Mouse (Mus musculus): ENCODE measurements around the gene Fsd1. TPM values are rescaled to one million over a fixed set of nuclear protein-coding genes. Genes with fewer than 3 reads are reported as not detected.

Gene Fsd1
- polyA plus RNA-seq, 1 experiment, result 88.0 TPM

- H3K27me3 ChIP-seq (ENCODE audit: control insufficient read depth, insufficient read depth, low read length), result no peaks in the 10 kb centered on the region
- no peak for TF ChIP-seq CTCF (IDR thresholded peaks at IDR 0.05; ENCODE audit: borderline replicate concordance, insufficient read depth, low read depth, low read length)
- TF ChIP-seq POLR2A (IDR thresholded peaks at IDR 0.05; ENCODE audit: borderline replicate concordance, insufficient read depth, low read length), result no peak
- H3K4me1 ChIP-seq (ENCODE audit: control insufficient read depth, insufficient read depth, low read length), result peaks cover 4% of the 10 kb centered on the region; the same call in 1 of the 2 replicates
- H3K27ac ChIP-seq (ENCODE audit: insufficient read depth, low read length), result no peak overlapping the region
- DNase-seq, result no peak
- H3K4me3 ChIP-seq (replicated peaks; ENCODE audit: insufficient read depth, low read depth, low read length), result no peak overlapping the region
Observed at GRCm38 (mm10) chr17:55952041-55952440, 34.3 kb upstream of the Fsd1 start.

GRCm38 (mm10) chr17:55952447-55953027 is 33.8 kb upstream of the Fsd1 start, which contains the start of gene Ebi3:
Gene Ebi3, plus strand, starts transcription at chr17:55952640.
- H3K4me1 ChIP-seq (ENCODE audit: control insufficient read depth, insufficient read depth, low read length), result peaks cover 8% of the 10 kb centered on the region; the same call in 1 of the 2 replicates

DNA sequence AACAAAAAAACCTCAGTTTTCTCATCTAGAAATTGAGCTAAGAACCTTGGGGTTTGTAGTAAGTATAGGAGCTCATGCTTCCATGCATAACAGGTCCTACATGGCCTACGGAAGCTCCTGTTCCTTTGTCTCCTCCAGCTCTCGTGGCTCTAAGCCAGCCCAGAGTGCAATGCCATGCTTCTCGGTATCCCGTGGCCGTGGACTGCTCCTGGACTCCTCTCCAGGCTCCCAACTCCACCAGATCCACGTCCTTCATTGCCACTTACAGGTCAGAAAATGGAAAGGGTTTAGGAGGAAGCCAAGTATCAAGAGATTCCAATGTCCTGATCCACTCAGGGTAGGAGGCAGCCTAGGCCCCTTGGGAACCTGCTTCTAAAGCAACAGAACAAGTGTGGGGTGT is 32.6 kb upstream of the Fsd1 start:
- Histone ChIP-seq H3K27me3 (ENCODE audit: control insufficient read depth, insufficient read depth, low read length) (no peaks in the 10 kb centered on the region), H3K27ac (ENCODE audit: insufficient read depth, low read length) (no peak overlapping the region), H3K4me3 (replicated peaks; ENCODE audit: insufficient read depth, low read depth, low read length) (no peak overlapping the region), H3K4me1 (ENCODE audit: control insufficient read depth, insufficient read depth, low read length) (peaks cover 9% of the 10 kb centered on the region; the same call in 1 of the 2 replicates)
- DNase-seq, result no peak
- 59% methylated on average over 6 of the region's 6 CpGs for WGBS
- TF ChIP-seq POLR2A (IDR thresholded peaks at IDR 0.05; ENCODE audit: borderline replicate concordance, insufficient read depth, low read length), result no peak
- TF ChIP-seq CTCF (IDR thresholded peaks at IDR 0.05; ENCODE audit: borderline replicate concordance, insufficient read depth, low read depth, low read length), result no peak

More at GRCm38 (mm10) chr17:55952447-55953027, 33.8 kb upstream of the Fsd1 start, which contains the start of gene Ebi3:
- 70% methylated on average over 6 of the region's 6 CpGs for WGBS
- H3K27ac ChIP-seq (ENCODE audit: insufficient read depth, low read length), result no peak within 1 kb of the TSS
- no peak for TF ChIP-seq POLR2A (IDR thresholded peaks at IDR 0.05; ENCODE audit: borderline replicate concordance, insufficient read depth, low read length)
- no peak for TF ChIP-seq CTCF (IDR thresholded peaks at IDR 0.05; ENCODE audit: borderline replicate concordance, insufficient read depth, low read depth, low read length)
- DNase-seq, result no peak
- no peaks in the 10 kb centered on the region for H3K27me3 ChIP-seq (ENCODE audit: control insufficient read depth, insufficient read depth, low read length)
- no peak within 1 kb of the TSS for H3K4me3 ChIP-seq (replicated peaks; ENCODE audit: insufficient read depth, low read depth, low read length)

- 42% methylated on average over 16 of the region's 16 CpGs for WGBS
- Histone ChIP-seq H3K4me3 (replicated peaks; ENCODE audit: insufficient read depth, low read depth, low read length) (no peak overlapping the region), H3K27me3 (ENCODE audit: control insufficient read depth, insufficient read depth, low read length) (no peaks in the 10 kb centered on the region), H3K27ac (ENCODE audit: insufficient read depth, low read length) (no peak overlapping the region), H3K4me1 (ENCODE audit: control insufficient read depth, insufficient read depth, low read length) (peaks cover 9% of the 10 kb centered on the region; the same call in 1 of the 2 replicates)
- no peak for TF ChIP-seq POLR2A (IDR thresholded peaks at IDR 0.05; ENCODE audit: borderline replicate concordance, insufficient read depth, low read length)
- TF ChIP-seq CTCF (IDR thresholded peaks at IDR 0.05; ENCODE audit: borderline replicate concordance, insufficient read depth, low read depth, low read length), result no peak
- DNase-seq, result peak in 1 of 2 experiments; percentile 4
Observed at GRCm38 (mm10) chr17:55954229-55954628, 32.1 kb upstream of the Fsd1 start.

DNA sequence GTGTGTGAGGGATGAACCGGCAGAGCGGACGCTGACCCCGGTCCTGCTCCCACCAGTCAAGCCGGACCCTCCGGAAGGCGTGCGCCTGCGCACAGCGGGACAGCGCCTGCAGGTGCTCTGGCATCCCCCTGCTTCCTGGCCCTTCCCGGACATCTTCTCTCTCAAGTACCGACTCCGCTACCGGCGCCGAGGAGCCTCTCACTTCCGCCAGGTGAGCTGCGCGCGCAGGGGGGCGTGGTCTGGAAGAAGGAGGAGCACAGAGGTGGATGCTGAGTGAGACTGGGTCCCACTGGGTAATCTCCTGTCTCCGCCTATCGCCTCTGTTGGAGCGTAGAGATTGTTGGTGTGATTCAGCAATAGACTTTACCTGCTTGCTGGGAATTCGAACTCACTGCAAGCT is 30.2 kb upstream of the Fsd1 start:
- WGBS, result 1% methylated on average over 26 of the region's 26 CpGs
- Histone ChIP-seq H3K4me1 (ENCODE audit: control insufficient read depth, insufficient read depth, low read length) (peaks cover 14% of the 10 kb centered on the region), H3K27ac (ENCODE audit: insufficient read depth, low read length) (no peak overlapping the region)

GRCm38 (mm10) chr17:55956591-55956990 is 29.7 kb upstream of the Fsd1 start:
- peak overlapping the region; percentile 60 for H3K4me3 ChIP-seq (replicated peaks; ENCODE audit: insufficient read depth, low read depth, low read length)
- H3K4me1 ChIP-seq (ENCODE audit: control insufficient read depth, insufficient read depth, low read length), result peaks cover 14% of the 10 kb centered on the region
- DNase-seq, result no peak
- TF ChIP-seq CTCF (IDR thresholded peaks at IDR 0.05; ENCODE audit: borderline replicate concordance, insufficient read depth, low read depth, low read length) (no peak), POLR2A (IDR thresholded peaks at IDR 0.05; ENCODE audit: borderline replicate concordance, insufficient read depth, low read length) (no peak)
- no peak overlapping the region for H3K27ac ChIP-seq (ENCODE audit: insufficient read depth, low read length)
- WGBS, result 32% methylated on average over 6 of the region's 6 CpGs
- no peaks in the 10 kb centered on the region for H3K27me3 ChIP-seq (ENCODE audit: control insufficient read depth, insufficient read depth, low read length)

More for the DNA sequence above, 30.2 kb upstream of the Fsd1 start:
- no peaks in the 10 kb centered on the region for H3K27me3 ChIP-seq (ENCODE audit: control insufficient read depth, insufficient read depth, low read length)
- TF ChIP-seq POLR2A (IDR thresholded peaks at IDR 0.05; ENCODE audit: borderline replicate concordance, insufficient read depth, low read length) (peak; percentile 48; the same call in 1 of the 2 replicates), CTCF (IDR thresholded peaks at IDR 0.05; ENCODE audit: borderline replicate concordance, insufficient read depth, low read depth, low read length) (no peak)
- peak overlapping the region; percentile 60 for H3K4me3 ChIP-seq (replicated peaks; ENCODE audit: insufficient read depth, low read depth, low read length)
- peak; percentile 88 to 89 for DNase-seq

DNA sequence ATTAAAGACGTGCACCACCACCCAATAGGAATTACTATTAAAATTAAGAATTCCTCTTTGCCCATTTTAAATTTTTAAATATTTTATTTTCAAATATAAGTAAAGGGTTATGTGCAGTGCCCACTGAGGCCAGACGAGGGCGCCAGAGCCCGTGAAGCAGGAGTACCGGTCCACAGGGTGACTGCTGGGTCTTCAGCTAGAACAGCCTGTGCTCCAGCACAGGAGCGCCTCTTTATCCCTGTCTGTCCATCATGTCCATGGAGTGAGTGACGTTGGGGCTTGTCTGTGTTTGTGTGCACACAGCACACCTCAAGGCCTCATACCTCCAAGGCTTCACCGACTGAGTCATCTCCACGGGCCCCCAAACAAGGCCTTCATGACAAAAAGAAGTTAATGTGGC is 29.1 kb upstream of the Fsd1 start:
- Histone ChIP-seq H3K4me1 (ENCODE audit: control insufficient read depth, insufficient read depth, low read length) (peaks cover 14% of the 10 kb centered on the region), H3K27ac (ENCODE audit: insufficient read depth, low read length) (no peak overlapping the region), H3K4me3 (replicated peaks; ENCODE audit: insufficient read depth, low read depth, low read length) (no peak overlapping the region), H3K27me3 (ENCODE audit: control insufficient read depth, insufficient read depth, low read length) (no peaks in the 10 kb centered on the region)
- 11% methylated on average over 9 of the region's 9 CpGs for WGBS
- TF ChIP-seq POLR2A (IDR thresholded peaks at IDR 0.05; ENCODE audit: borderline replicate concordance, insufficient read depth, low read length), result no peak
- TF ChIP-seq CTCF (IDR thresholded peaks at IDR 0.05; ENCODE audit: borderline replicate concordance, insufficient read depth, low read depth, low read length), result peak; percentile 85
- peak; percentile 77 to 85 for DNase-seq
